Mouse (Mus musculus) bone marrow macrophage, adult 2 months (primary cell): ENCODE results near the gene Sipa1l3.

ENCODE experiments used
- CTCF ChIP-seq: IDR thresholded peaks from 2 replicates; pipeline ENCODE4 v1.5.1; 2012; ENCODE audit warnings: low read depth, mild to moderate bottlenecking, low read length, moderate library complexity
- POLR2A ChIP-seq: IDR thresholded peaks from 2 replicates; pipeline ENCODE4 v1.6.1; 2012; ENCODE audit warnings: mild to moderate bottlenecking, low read depth, low read length, borderline replicate concordance

DNA sequence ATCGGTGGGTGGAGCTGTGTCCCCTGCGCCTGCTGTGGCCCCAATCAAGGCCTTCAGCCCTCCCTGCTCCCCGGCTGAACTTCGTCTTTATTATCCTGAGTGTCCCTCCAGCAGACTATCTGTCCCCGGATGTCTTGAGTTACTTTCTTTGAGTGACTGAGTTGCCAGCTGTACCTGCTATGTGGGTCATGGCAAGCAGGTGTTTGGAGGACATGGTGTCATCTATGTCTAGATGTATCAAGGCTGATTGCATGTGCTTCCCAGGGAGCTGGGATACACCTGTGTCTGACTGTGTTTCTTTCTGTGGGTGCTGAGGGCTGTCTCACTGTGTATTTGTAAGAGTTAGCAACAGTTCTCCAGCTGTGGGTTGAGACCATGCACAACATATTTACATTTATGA lies 208.7 kb downstream of the Sipa1l3 start:
- TF ChIP-seq CTCF (no peak), POLR2A (no peak)
